Mouse (Mus musculus): ENCODE data around the gene Tenm2. TPM values are rescaled to one million over a fixed set of nuclear protein-coding genes. Genes with fewer than 3 reads are reported as not detected.

Tenm2 gene
- polyA plus RNA-seq, 1 experiment from 2014 or later = 0.01 TPM

DNA sequence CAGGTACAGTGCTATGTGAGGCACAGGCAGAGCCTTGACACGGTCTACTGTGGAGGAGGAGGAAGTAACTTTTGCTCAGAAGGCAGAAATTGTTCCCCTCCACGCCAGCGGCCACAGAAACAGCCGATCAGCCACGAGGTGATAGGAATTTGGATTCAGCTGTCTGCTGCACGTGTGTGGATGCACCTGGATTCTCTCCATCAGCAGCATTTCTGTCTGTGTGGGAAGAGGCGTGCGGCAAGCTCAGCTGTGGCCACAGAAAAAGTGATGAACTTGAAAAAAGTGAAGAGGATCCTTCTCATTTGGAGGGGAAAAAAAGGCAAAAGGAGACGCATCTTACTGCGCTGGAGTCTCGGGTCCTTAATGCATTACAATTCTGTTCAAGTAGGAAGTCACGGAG is 1122.4 kb downstream of the Tenm2 start:
- WGBS (ENCODE audit: insufficient replicate concordance) = 53% methylated on average over 12 of the region's 12 CpGs
- Histone ChIP-seq H3K27me3 (ENCODE audit: control insufficient read depth, insufficient read depth, low read depth, low read length) (no peaks in the 10 kb centered on the region), H3K27ac (ENCODE audit: low read length) (no peak overlapping the region), H3K9me3 (replicated peaks; ENCODE audit: control insufficient read depth, low read length) (no peaks in the 10 kb centered on the region), H3K4me3 (ENCODE audit: low read depth, low read length) (no peak overlapping the region), H3K4me2 (ENCODE audit: low read depth, low read length) (no peak overlapping the region), H3K9ac (ENCODE audit: low read depth, low read length) (no peak overlapping the region), H3K36me3 (ENCODE audit: control insufficient read depth, insufficient read depth) (no peaks in the 10 kb centered on the region), H3K4me1 (ENCODE audit: control insufficient read depth, low read depth, low read length) (no peaks in the 10 kb centered on the region)
- ATAC-seq (ENCODE audit: low read depth) = no peak

DNA sequence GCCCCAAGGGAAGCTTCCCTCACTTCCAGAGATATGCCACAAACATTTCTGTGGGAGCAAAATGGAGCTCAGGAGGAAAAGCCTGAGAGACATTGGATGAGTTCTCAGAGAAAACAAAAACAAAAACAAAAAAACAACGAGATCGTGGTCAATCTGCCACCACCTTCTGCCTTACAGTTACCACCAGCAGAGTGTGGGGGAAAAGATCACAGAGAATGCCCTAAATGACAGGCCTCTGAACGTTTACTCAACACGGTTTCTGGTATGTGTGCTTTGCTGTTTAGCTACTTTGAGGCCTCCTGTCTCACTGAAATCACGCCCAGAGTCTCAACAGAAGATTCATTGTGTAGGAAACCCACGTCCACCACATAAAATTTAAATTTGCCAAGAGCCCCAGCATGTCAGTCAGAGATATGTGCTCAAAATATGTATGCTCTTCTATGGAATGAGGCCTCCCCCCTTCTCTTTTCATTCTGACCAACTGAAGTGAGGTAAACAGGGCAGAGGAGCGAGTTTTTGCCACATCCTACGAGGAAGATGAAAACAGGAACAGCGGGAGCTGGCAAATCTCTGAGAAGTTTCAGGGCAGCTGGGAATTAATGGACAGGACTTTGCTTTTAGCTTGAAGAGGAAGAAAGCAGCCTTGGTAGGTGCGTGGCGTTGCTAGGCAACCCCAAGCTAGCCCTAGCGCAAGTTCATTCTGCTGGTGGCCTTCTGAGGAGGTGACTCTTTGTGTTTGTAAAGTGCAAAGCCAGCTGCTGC is 1126.6 kb downstream of the Tenm2 start:
- Histone ChIP-seq H3K9me3 (replicated peaks; ENCODE audit: control insufficient read depth, low read length) (no peaks in the 10 kb centered on the region), H3K9ac (ENCODE audit: low read depth, low read length) (no peak overlapping the region), H3K4me3 (ENCODE audit: low read depth, low read length) (no peak overlapping the region), H3K36me3 (ENCODE audit: control insufficient read depth, insufficient read depth) (no peaks in the 10 kb centered on the region), H3K4me2 (ENCODE audit: low read depth, low read length) (no peak overlapping the region), H3K4me1 (ENCODE audit: control insufficient read depth, low read depth, low read length) (no peaks in the 10 kb centered on the region), H3K27me3 (ENCODE audit: control insufficient read depth, insufficient read depth, low read depth, low read length) (no peaks in the 10 kb centered on the region), H3K27ac (ENCODE audit: low read length) (no peak overlapping the region)
- no peak for ATAC-seq (ENCODE audit: low read depth)
- WGBS (ENCODE audit: insufficient replicate concordance) = 24% methylated on average over 12 of the region's 12 CpGs

DNA sequence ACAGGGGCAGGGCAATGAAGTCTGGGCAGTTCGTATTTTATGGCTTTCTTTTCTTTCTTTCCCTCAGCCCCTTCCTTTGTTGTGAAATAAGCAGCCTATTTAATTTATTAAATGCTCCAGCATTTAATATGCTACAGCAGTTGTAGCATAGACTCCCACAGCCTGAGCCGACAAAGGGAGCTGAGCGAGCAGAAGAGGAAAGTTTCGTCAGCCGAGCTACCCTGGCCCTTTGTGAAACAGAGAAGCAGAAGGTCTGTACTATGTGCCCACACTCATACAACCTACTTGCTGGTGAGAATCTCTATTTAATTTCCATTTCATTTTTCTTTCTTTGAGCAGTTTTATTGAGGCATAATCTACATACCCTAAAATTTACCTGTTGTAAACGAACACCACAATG is 1127.9 kb downstream of the Tenm2 start:
- Histone ChIP-seq H3K9me3 (replicated peaks; ENCODE audit: control insufficient read depth, low read length) (no peaks in the 10 kb centered on the region), H3K9ac (ENCODE audit: low read depth, low read length) (no peak overlapping the region), H3K27ac (ENCODE audit: low read length) (no peak overlapping the region), H3K4me3 (ENCODE audit: low read depth, low read length) (no peak overlapping the region), H3K27me3 (ENCODE audit: control insufficient read depth, insufficient read depth, low read depth, low read length) (no peaks in the 10 kb centered on the region), H3K4me1 (ENCODE audit: control insufficient read depth, low read depth, low read length) (no peaks in the 10 kb centered on the region), H3K4me2 (ENCODE audit: low read depth, low read length) (no peak overlapping the region), H3K36me3 (ENCODE audit: control insufficient read depth, insufficient read depth) (no peaks in the 10 kb centered on the region)
- no peak for ATAC-seq (ENCODE audit: low read depth)
- 61% methylated on average over 6 of the region's 6 CpGs for whole genome bisulfite sequencing (ENCODE audit: insufficient replicate concordance)

DNA sequence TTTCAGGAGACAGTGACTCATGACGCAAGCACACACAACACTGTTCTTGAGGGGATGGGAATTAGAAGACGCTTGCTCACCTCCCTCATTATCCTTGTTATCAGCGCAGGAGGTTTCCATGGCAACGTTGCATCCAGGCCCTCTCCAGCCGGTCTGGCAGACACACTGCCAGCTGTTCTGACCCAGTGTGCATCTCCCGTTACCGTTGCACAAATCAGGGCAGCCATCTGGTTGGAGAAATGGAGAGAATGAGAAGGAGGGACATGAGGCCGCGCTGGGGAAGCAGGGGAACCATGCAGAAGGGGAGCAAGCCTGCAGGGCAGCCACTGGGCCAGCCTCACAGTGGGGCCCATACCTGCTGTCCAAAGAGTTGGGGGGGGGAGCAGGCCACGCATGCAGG is 1129.1 kb downstream of the Tenm2 start:
- Histone ChIP-seq H3K27me3 (ENCODE audit: control insufficient read depth, insufficient read depth, low read depth, low read length) (no peaks in the 10 kb centered on the region), H3K9ac (ENCODE audit: low read depth, low read length) (no peak overlapping the region), H3K36me3 (ENCODE audit: control insufficient read depth, insufficient read depth) (no peaks in the 10 kb centered on the region), H3K4me1 (ENCODE audit: control insufficient read depth, low read depth, low read length) (no peaks in the 10 kb centered on the region), H3K4me3 (ENCODE audit: low read depth, low read length) (no peak overlapping the region), H3K27ac (ENCODE audit: low read length) (no peak overlapping the region), H3K4me2 (ENCODE audit: low read depth, low read length) (no peak overlapping the region), H3K9me3 (replicated peaks; ENCODE audit: control insufficient read depth, low read length) (no peaks in the 10 kb centered on the region)
- ATAC-seq (ENCODE audit: low read depth) = no peak
- WGBS (ENCODE audit: insufficient replicate concordance) = 42% methylated on average over 10 of the region's 10 CpGs

DNA sequence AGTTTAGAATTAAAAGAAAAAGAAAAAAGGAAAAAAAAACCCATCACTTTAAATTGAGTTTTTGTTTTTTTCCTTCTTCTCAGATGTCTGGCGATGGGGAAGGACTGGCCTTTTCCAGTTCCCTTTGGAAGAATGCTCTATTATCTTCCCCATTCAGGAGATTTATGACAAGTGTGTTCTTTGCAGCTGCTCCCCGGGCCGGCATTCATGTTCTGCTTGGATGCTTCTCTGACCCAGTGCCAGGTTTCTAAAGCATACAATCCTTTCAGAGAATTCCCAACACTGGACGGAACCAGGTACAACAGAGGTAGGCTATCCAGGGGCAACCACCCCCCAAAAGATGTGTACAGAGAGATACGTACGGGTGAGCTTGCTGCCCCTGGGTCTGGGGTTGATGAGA is 1132.2 kb downstream of the Tenm2 start:
- H3K27ac ChIP-seq (ENCODE audit: low read length) = no peak overlapping the region

DNA sequence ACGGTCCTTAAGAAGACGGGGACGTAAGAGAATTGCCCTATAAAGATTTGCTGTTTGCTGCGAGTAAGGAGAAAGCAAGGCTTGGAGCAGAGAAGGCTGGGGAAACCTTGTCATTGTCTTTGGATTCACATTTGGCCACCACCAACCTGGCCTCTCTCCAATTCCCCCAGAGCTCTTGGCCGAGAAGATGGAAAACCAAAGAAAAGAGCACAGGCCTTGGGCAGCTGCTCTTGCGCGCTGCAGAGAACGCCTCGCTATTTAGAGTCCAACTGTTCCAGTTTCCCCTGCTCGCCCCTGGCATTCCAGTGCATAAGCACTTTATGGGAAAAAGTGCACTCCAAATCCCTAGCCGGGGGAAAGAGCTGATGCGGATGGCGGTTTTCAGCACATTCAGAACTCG is 1139.5 kb downstream of the Tenm2 start:
- Histone ChIP-seq H3K9me3 (replicated peaks; ENCODE audit: control insufficient read depth, low read length) (no peaks in the 10 kb centered on the region), H3K27me3 (ENCODE audit: control insufficient read depth, insufficient read depth, low read depth, low read length) (no peaks in the 10 kb centered on the region), H3K27ac (ENCODE audit: low read length) (no peak overlapping the region), H3K36me3 (ENCODE audit: control insufficient read depth, insufficient read depth) (no peaks in the 10 kb centered on the region), H3K9ac (ENCODE audit: low read depth, low read length) (no peak overlapping the region), H3K4me3 (ENCODE audit: low read depth, low read length) (no peak overlapping the region), H3K4me1 (ENCODE audit: control insufficient read depth, low read depth, low read length) (no peaks in the 10 kb centered on the region), H3K4me2 (ENCODE audit: low read depth, low read length) (no peak overlapping the region)
- no peak for ATAC-seq (ENCODE audit: low read depth)
- 76% methylated on average over 14 of the region's 14 CpGs for WGBS (ENCODE audit: insufficient replicate concordance)

More for the DNA sequence above, 1132.2 kb downstream of the Tenm2 start:
- Histone ChIP-seq H3K9ac (ENCODE audit: low read depth, low read length) (no peak overlapping the region), H3K36me3 (ENCODE audit: control insufficient read depth, insufficient read depth) (no peaks in the 10 kb centered on the region), H3K4me1 (ENCODE audit: control insufficient read depth, low read depth, low read length) (no peaks in the 10 kb centered on the region), H3K27me3 (ENCODE audit: control insufficient read depth, insufficient read depth, low read depth, low read length) (no peaks in the 10 kb centered on the region), H3K9me3 (replicated peaks; ENCODE audit: control insufficient read depth, low read length) (no peaks in the 10 kb centered on the region), H3K4me2 (ENCODE audit: low read depth, low read length) (no peak overlapping the region), H3K4me3 (ENCODE audit: low read depth, low read length) (no peak overlapping the region)
- 57% methylated on average over 6 of the region's 6 CpGs for WGBS (ENCODE audit: insufficient replicate concordance)
- ATAC-seq (ENCODE audit: low read depth) = no peak

DNA sequence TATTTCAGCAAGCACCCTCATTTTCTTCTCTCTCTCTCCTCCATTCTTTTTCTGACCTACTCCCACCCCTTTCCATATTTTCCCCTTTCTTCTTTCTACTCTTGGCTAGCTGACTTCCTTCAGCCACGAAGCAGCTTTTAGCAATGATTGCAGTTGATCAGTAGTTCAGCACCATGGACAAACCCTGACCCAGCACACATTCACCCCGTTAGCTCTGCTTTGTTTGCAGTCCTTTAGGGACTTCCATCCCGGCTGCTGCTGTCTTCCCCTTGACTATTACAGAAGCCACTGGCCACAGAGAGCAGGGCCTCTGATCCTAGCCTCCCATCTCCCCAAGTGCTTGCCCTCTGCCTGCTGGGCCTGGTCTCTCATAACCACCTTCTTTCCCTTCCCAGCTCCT is 1145.6 kb downstream of the Tenm2 start:
- no peaks in the 10 kb centered on the region for H3K9me3 ChIP-seq (replicated peaks; ENCODE audit: control insufficient read depth, low read length)
- no peak overlapping the region for H3K27ac ChIP-seq (ENCODE audit: low read length)
- H3K4me3 ChIP-seq (ENCODE audit: low read depth, low read length) = no peak overlapping the region
- 15% methylated on average over 3 of the region's 3 CpGs for WGBS (ENCODE audit: insufficient replicate concordance)
- H3K36me3 ChIP-seq (ENCODE audit: control insufficient read depth, insufficient read depth) = no peaks in the 10 kb centered on the region
- no peaks in the 10 kb centered on the region for H3K27me3 ChIP-seq (ENCODE audit: control insufficient read depth, insufficient read depth, low read depth, low read length)
- H3K9ac ChIP-seq (ENCODE audit: low read depth, low read length) = no peak overlapping the region
- no peak for ATAC-seq (ENCODE audit: low read depth)
- no peaks in the 10 kb centered on the region for H3K4me1 ChIP-seq (ENCODE audit: control insufficient read depth, low read depth, low read length)
- no peak overlapping the region for H3K4me2 ChIP-seq (ENCODE audit: low read depth, low read length)

DNA sequence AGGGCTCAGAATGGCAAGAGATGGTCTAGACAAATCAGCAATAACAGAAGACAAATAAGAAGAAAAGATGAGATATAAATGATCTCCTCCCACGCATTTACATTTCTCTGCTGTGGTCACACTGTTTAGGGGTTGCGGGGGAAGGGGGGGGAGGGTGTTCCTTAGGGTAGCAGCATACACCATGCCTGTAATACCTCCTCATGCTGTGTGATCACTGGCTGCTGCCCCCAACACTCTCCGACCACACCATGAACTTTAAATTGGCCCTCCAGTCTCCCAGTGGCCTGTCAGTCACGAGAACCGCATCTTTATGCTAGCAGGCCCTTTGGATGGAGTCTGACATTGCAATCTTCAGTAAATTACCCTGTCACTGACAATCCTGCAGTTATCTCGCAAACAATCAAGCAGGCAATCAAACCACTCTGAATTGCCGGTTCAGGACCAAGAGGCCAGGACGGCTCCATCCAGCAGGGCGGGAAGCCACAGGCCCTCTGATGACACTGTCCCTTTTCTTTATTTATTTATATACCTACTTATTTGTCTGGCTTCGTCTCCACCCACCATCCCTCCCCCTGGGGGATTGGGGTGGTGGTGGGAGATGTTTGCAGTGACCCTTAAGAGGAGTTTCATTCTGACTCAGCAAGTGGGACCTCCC is 1154.2 kb downstream of the Tenm2 start:
- Histone ChIP-seq H3K9ac (ENCODE audit: low read depth, low read length) (no peak overlapping the region), H3K4me1 (ENCODE audit: control insufficient read depth, low read depth, low read length) (no peaks in the 10 kb centered on the region), H3K27me3 (ENCODE audit: control insufficient read depth, insufficient read depth, low read depth, low read length) (no peaks in the 10 kb centered on the region), H3K4me2 (ENCODE audit: low read depth, low read length) (no peak overlapping the region), H3K9me3 (replicated peaks; ENCODE audit: control insufficient read depth, low read length) (no peaks in the 10 kb centered on the region), H3K36me3 (ENCODE audit: control insufficient read depth, insufficient read depth) (no peaks in the 10 kb centered on the region), H3K4me3 (ENCODE audit: low read depth, low read length) (no peak overlapping the region), H3K27ac (ENCODE audit: low read length) (no peak overlapping the region)
- ATAC-seq (ENCODE audit: low read depth) = no peak
- WGBS (ENCODE audit: insufficient replicate concordance) = 35% methylated on average over 10 of the region's 10 CpGs

DNA sequence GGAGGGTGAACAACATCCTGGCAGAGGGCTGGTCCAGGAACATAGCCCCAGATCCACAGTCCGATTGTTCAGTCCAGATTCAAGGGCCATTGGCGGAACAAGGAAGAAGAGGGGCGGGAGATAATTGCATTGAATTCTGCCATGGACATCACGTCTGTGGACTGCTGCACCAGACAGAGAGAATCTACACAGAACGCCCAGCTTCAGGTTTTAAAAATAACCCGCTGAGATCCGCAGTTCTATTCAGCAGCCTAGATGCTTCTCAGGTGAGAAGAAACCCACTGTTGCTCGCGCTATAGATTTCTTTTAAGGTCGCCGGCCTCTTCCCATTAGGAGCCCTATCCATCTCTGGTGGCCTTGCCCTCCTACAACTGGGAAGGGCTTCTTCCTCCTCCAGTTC is 1155.0 kb downstream of the Tenm2 start:
- no peak overlapping the region for H3K4me2 ChIP-seq (ENCODE audit: low read depth, low read length)
- H3K4me3 ChIP-seq (ENCODE audit: low read depth, low read length) = no peak overlapping the region
- ATAC-seq (ENCODE audit: low read depth) = no peak
- no peaks in the 10 kb centered on the region for H3K4me1 ChIP-seq (ENCODE audit: control insufficient read depth, low read depth, low read length)
- no peak overlapping the region for H3K9ac ChIP-seq (ENCODE audit: low read depth, low read length)
- no peaks in the 10 kb centered on the region for H3K36me3 ChIP-seq (ENCODE audit: control insufficient read depth, insufficient read depth)
- no peaks in the 10 kb centered on the region for H3K27me3 ChIP-seq (ENCODE audit: control insufficient read depth, insufficient read depth, low read depth, low read length)
- 54% methylated on average over 11 of the region's 11 CpGs for WGBS (ENCODE audit: insufficient replicate concordance)
- no peaks in the 10 kb centered on the region for H3K9me3 ChIP-seq (replicated peaks; ENCODE audit: control insufficient read depth, low read length)
- H3K27ac ChIP-seq (ENCODE audit: low read length) = no peak overlapping the region

Data from liver, embryonic 16.5 days (tissue).